Mouse (Mus musculus) midbrain, embryonic 15.5 days (tissue): ENCODE results near the gene Pik3cb. TPM values are rescaled to one million over a fixed set of nuclear protein-coding genes. Genes with fewer than 3 reads are reported as not detected.

ENCODE experiments used
- ATAC-seq: fragments of 200-750 bp; cut with Nextera tagmentation; replicated peaks from 2 replicates; pipeline ENCODE4 v1.8.0; 2017; ENCODE audit warnings: moderate TSS enrichment
- H3K27ac ChIP-seq: fragments of 300-500 bp; sonication (generic); 2 replicates; pipeline ENCODE4 v1.5.1; 2015; ENCODE audit warnings: mild to moderate bottlenecking, inconsistent platforms
- H3K27me3 ChIP-seq: fragments of 300-500 bp; sonication (generic); replicated peaks from 2 replicates; pipeline ENCODE4 v1.6.1; 2015; ENCODE audit warnings: inconsistent platforms
- H3K36me3 ChIP-seq: fragments of 300-500 bp; sonication (generic); replicated peaks from 2 replicates; pipeline ENCODE4 v1.6.1; 2015; ENCODE audit warnings: inconsistent platforms
- H3K4me1 ChIP-seq: fragments of 300-500 bp; sonication (generic); 2 replicates; pipeline ENCODE4 v1.6.1; 2015; ENCODE audit warnings: inconsistent platforms
- H3K4me2 ChIP-seq: fragments of 300-500 bp; sonication (generic); 2 replicates; pipeline ENCODE4 v1.6.1; 2015; ENCODE audit warnings: inconsistent platforms, mild to moderate bottlenecking, moderate library complexity
- H3K4me3 ChIP-seq: fragments of 300-500 bp; sonication (generic); 2 replicates; pipeline ENCODE4 v1.5.1; 2015; ENCODE audit warnings: mild to moderate bottlenecking, inconsistent platforms
- H3K9ac ChIP-seq: fragments of 300-500 bp; sonication (generic); 2 replicates; pipeline ENCODE4 v1.6.1; 2015; ENCODE audit warnings: mild to moderate bottlenecking, inconsistent platforms
- H3K9me3 ChIP-seq: fragments of 300-500 bp; sonication (generic); 2 replicates; pipeline ENCODE4 v1.6.1; 2016; ENCODE audit warnings: inconsistent platforms
- WGBS: fragments of 180-500 bp; shearing (Covaris S2); methylation state at CpG from one replicate; pipeline ENCODE4 v1.1.7; 2015; ENCODE audit warnings: mixed read lengths; 5-methylcytosine and 5-hydroxymethylcytosine counted together
- polyA plus RNA-seq: library from polyadenylated mRNA; unstranded; fragments of >200 nt; fragmentation: Nextera tagmentation; extraction: Ambion mirVana; gene quantifications from 2 replicates; pipeline ENCODE4 v1.2.1, GENCODE M21; 2015

The Pik3cb gene
- polyA plus RNA-seq, 1 experiment from 2014 or later, result 4.4 TPM

- no peaks in the 10 kb centered on the region for H3K9me3 ChIP-seq
- H3K4me2 ChIP-seq, result no peak overlapping the region
- H3K4me3 ChIP-seq, result no peak overlapping the region
- H3K27ac ChIP-seq, result no peak overlapping the region
- ATAC-seq, result no peak
- peaks cover 3% of the 10 kb centered on the region; the same call in 1 of the 2 replicates for H3K36me3 ChIP-seq
- 0 out of 2 replicates have a peak, but pooled peaks cover 2% of the 10 kb centered on the region for H3K4me1 ChIP-seq
- no peak overlapping the region for H3K9ac ChIP-seq
- 86% methylated on average over 3 of the region's 3 CpGs for WGBS
- H3K27me3 ChIP-seq, result no peaks in the 10 kb centered on the region
Observed at GRCm38 (mm10) chr9:99109585-99109984, 30.8 kb downstream of the Pik3cb start.

GRCm38 (mm10) chr9:99104449-99104848, 36.0 kb downstream of the Pik3cb start:
- Histone ChIP-seq H3K4me3 (no peak overlapping the region), H3K9ac (no peak overlapping the region), H3K36me3 (peaks cover 7% of the 10 kb centered on the region; the same call in 1 of the 2 replicates), H3K4me1 (no peaks in the 10 kb centered on the region), H3K27ac (no peak overlapping the region), H3K27me3 (no peaks in the 10 kb centered on the region), H3K9me3 (no peaks in the 10 kb centered on the region), H3K4me2 (no peak overlapping the region)
- no peak for ATAC-seq
- 93% methylated on average over 2 of the region's 2 CpGs for WGBS

- Histone ChIP-seq H3K9me3 (no peaks in the 10 kb centered on the region), H3K4me1 (no peaks in the 10 kb centered on the region), H3K4me2 (no peak overlapping the region), H3K36me3 (peaks cover 7% of the 10 kb centered on the region; the same call in 1 of the 2 replicates), H3K27me3 (no peaks in the 10 kb centered on the region), H3K27ac (no peak overlapping the region), H3K9ac (no peak overlapping the region), H3K4me3 (no peak overlapping the region)
- no peak for ATAC-seq
- 90% methylated on average over 3 of the region's 3 CpGs for WGBS
Observed at GRCm38 (mm10) chr9:99103865-99104264, 36.6 kb downstream of the Pik3cb start.

- 71% methylated on average over 11 of the region's 11 CpGs for WGBS
- Histone ChIP-seq H3K27me3 (no peaks in the 10 kb centered on the region), H3K4me3 (no peak overlapping the region), H3K36me3 (0 out of 2 replicates have a peak, but pooled peaks cover 3% of the 10 kb centered on the region), H3K27ac (no peak overlapping the region), H3K4me1 (no peaks in the 10 kb centered on the region), H3K9me3 (no peaks in the 10 kb centered on the region), H3K4me2 (no peak overlapping the region), H3K9ac (no peak overlapping the region)
- no peak for ATAC-seq
Observed at GRCm38 (mm10) chr9:99098482-99099129, 41.8 kb downstream of the Pik3cb start.

GRCm38 (mm10) chr9:99097668-99098067, 42.8 kb downstream of the Pik3cb start:
- Histone ChIP-seq H3K4me1 (no peaks in the 10 kb centered on the region), H3K36me3 (0 out of 2 replicates have a peak, but pooled peaks cover 3% of the 10 kb centered on the region), H3K9me3 (no peaks in the 10 kb centered on the region), H3K4me3 (no peak overlapping the region), H3K9ac (no peak overlapping the region), H3K27me3 (no peaks in the 10 kb centered on the region), H3K4me2 (no peak overlapping the region), H3K27ac (no peak overlapping the region)
- ATAC-seq, result no peak
- 60% methylated on average over 1 of the region's 1 CpGs for WGBS

GRCm38 (mm10) chr9:99095192-99095591, 45.2 kb downstream of the Pik3cb start:
- H3K4me2 ChIP-seq, result no peak overlapping the region
- no peak for ATAC-seq
- H3K4me3 ChIP-seq, result no peak overlapping the region
- H3K36me3 ChIP-seq, result no peaks in the 10 kb centered on the region
- H3K9ac ChIP-seq, result no peak overlapping the region
- WGBS, result 84% methylated on average over 7 of the region's 7 CpGs
- no peaks in the 10 kb centered on the region for H3K4me1 ChIP-seq
- no peak overlapping the region for H3K27ac ChIP-seq
- H3K27me3 ChIP-seq, result no peaks in the 10 kb centered on the region
- H3K9me3 ChIP-seq, result no peaks in the 10 kb centered on the region

GRCm38 (mm10) chr9:99090546-99090945, 49.9 kb downstream of the Pik3cb start:
- Histone ChIP-seq H3K4me2 (no peak overlapping the region), H3K9ac (no peak overlapping the region), H3K9me3 (no peaks in the 10 kb centered on the region), H3K27me3 (no peaks in the 10 kb centered on the region), H3K4me1 (no peaks in the 10 kb centered on the region), H3K27ac (no peak overlapping the region), H3K4me3 (no peak overlapping the region), H3K36me3 (no peaks in the 10 kb centered on the region; the same call in 1 of the 2 replicates)
- no peak for ATAC-seq
- WGBS, result 88% methylated on average over 4 of the region's 4 CpGs

- WGBS, result 94% methylated on average over 4 of the region's 4 CpGs
- H3K36me3 ChIP-seq, result no peaks in the 10 kb centered on the region; the same call in 1 of the 2 replicates
- ATAC-seq, result no peak
Observed at GRCm38 (mm10) chr9:99089904-99090303, 50.5 kb downstream of the Pik3cb start.

GRCm38 (mm10) chr9:99081718-99082117, 58.7 kb downstream of the Pik3cb start:
- Histone ChIP-seq H3K4me1 (no peaks in the 10 kb centered on the region), H3K36me3 (no peaks in the 10 kb centered on the region), H3K27ac (no peak overlapping the region), H3K4me2 (no peak overlapping the region), H3K9me3 (no peaks in the 10 kb centered on the region), H3K4me3 (no peak overlapping the region), H3K27me3 (no peaks in the 10 kb centered on the region), H3K9ac (no peak overlapping the region)
- ATAC-seq, result no peak
- 90% methylated on average over 5 of the region's 5 CpGs for WGBS

More at GRCm38 (mm10) chr9:99089904-99090303, 50.5 kb downstream of the Pik3cb start:
- Histone ChIP-seq H3K4me2 (no peak overlapping the region), H3K9ac (no peak overlapping the region), H3K4me1 (no peaks in the 10 kb centered on the region), H3K27ac (no peak overlapping the region), H3K4me3 (no peak overlapping the region), H3K9me3 (no peaks in the 10 kb centered on the region), H3K27me3 (no peaks in the 10 kb centered on the region)

GRCm38 (mm10) chr9:99081308-99081707, 59.1 kb downstream of the Pik3cb start:
- Histone ChIP-seq H3K4me3 (no peak overlapping the region), H3K9me3 (no peaks in the 10 kb centered on the region), H3K4me1 (no peaks in the 10 kb centered on the region), H3K4me2 (no peak overlapping the region), H3K36me3 (no peaks in the 10 kb centered on the region), H3K27me3 (no peaks in the 10 kb centered on the region), H3K27ac (no peak overlapping the region), H3K9ac (no peak overlapping the region)
- 86% methylated on average over 3 of the region's 3 CpGs for WGBS
- no peak for ATAC-seq

GRCm38 (mm10) chr9:99080657-99081056, 59.8 kb downstream of the Pik3cb start:
- ATAC-seq, result no peak
- H3K4me1 ChIP-seq, result no peaks in the 10 kb centered on the region
- H3K36me3 ChIP-seq, result no peaks in the 10 kb centered on the region
- H3K27me3 ChIP-seq, result no peaks in the 10 kb centered on the region
- H3K4me2 ChIP-seq, result no peak overlapping the region
- H3K9ac ChIP-seq, result no peak overlapping the region
- WGBS, result 99% methylated on average over 2 of the region's 2 CpGs
- H3K9me3 ChIP-seq, result no peaks in the 10 kb centered on the region
- no peak overlapping the region for H3K27ac ChIP-seq
- H3K4me3 ChIP-seq, result no peak overlapping the region

GRCm38 (mm10) chr9:99074462-99074861, 66.0 kb downstream of the Pik3cb start:
- WGBS, result 78% methylated on average over 2 of the region's 2 CpGs
- H3K4me2 ChIP-seq, result no peak overlapping the region
- peaks cover 7% of the 10 kb centered on the region; the same call in 1 of the 2 replicates for H3K36me3 ChIP-seq
- no peak overlapping the region for H3K27ac ChIP-seq
- no peaks in the 10 kb centered on the region for H3K9me3 ChIP-seq
- no peaks in the 10 kb centered on the region for H3K27me3 ChIP-seq
- no peak overlapping the region for H3K9ac ChIP-seq
- no peak overlapping the region for H3K4me3 ChIP-seq
- no peak for ATAC-seq
- no peaks in the 10 kb centered on the region for H3K4me1 ChIP-seq

GRCm38 (mm10) chr9:99072538-99072937, 67.9 kb downstream of the Pik3cb start:
- Histone ChIP-seq H3K9ac (no peak overlapping the region), H3K4me3 (no peak overlapping the region), H3K27ac (no peak overlapping the region), H3K4me1 (no peaks in the 10 kb centered on the region), H3K27me3 (no peaks in the 10 kb centered on the region), H3K9me3 (no peaks in the 10 kb centered on the region), H3K36me3 (peaks cover 9% of the 10 kb centered on the region; the same call in 1 of the 2 replicates), H3K4me2 (no peak overlapping the region)
- 86% methylated on average over 4 of the region's 4 CpGs for WGBS
- ATAC-seq, result no peak
